Mouse (Mus musculus) urinary bladder, adult 2 months (tissue): ENCODE data around the gene Sept7. TPM values are rescaled to one million over a fixed set of nuclear protein-coding genes. Genes with fewer than 3 reads are reported as not detected.
"Not testable (repeated sequence)": the region's sequence is repeated elsewhere in the genome, so short reads cannot be mapped to it uniquely, and the experiment has no call there.

Experiments
- DNase-seq: peaks from one replicate; pipeline ENCODE4 v3.0.0; 2022; ENCODE audit warnings: low spot score
- polyA plus RNA-seq: library from polyadenylated mRNA; depleted of rRNA; stranded (reverse); fragments of >200 nt; gene quantifications from 2 replicates; pipeline ENCODE4 v1.2.3, GENCODE M21; 2012

Sept7 gene
- polyA plus RNA-seq, 1 experiment: 112 TPM

GRCm38 (mm10) chr9:25253478-25253824, 1.2 kb downstream of the Sept7 start:
- DNase-seq: no peak

GRCm38 (mm10) chr9:25260411-25260810, 8.2 kb downstream of the Sept7 start:
- no peak for DNase-seq

- DNase-seq: no peak
These were observed 8.7 kb downstream of the Sept7 start for GRCm38 (mm10) chr9:25260979-25261378.

- DNase-seq: no peak
These were observed 9.8 kb downstream of the Sept7 start for GRCm38 (mm10) chr9:25262087-25262486.

- DNase-seq: no peak
These were observed 13.6 kb downstream of the Sept7 start for GRCm38 (mm10) chr9:25265795-25266194.

GRCm38 (mm10) chr9:25267133-25267532, 14.9 kb downstream of the Sept7 start:
- no peak for DNase-seq

- no peak for DNase-seq
These were observed 15.3 kb downstream of the Sept7 start for GRCm38 (mm10) chr9:25267574-25267973.

- DNase-seq: no peak
These were observed 19.7 kb downstream of the Sept7 start for GRCm38 (mm10) chr9:25271902-25272301.

GRCm38 (mm10) chr9:25289796-25290195, 37.6 kb downstream of the Sept7 start:
- no peak for DNase-seq

- no peak for DNase-seq
These were observed 57.4 kb downstream of the Sept7 start for GRCm38 (mm10) chr9:25309505-25310182.

- no peak for DNase-seq
These were observed 62.1 kb downstream of the Sept7 start for GRCm38 (mm10) chr9:25314304-25314703.

- DNase-seq: no peak
These were observed 65.7 kb downstream of the Sept7 start for GRCm38 (mm10) chr9:25317827-25318505.

GRCm38 (mm10) chr9:25319676-25320075, 67.4 kb downstream of the Sept7 start:
- DNase-seq: not testable (repeated sequence)

- DNase-seq: no peak
These were observed 75.6 kb downstream of the Sept7 start for GRCm38 (mm10) chr9:25327727-25328370.

- DNase-seq: no peak
These were observed 76.9 kb downstream of the Sept7 start for GRCm38 (mm10) chr9:25328946-25329723.

- DNase-seq: no peak
These were observed 85.4 kb downstream of the Sept7 start for GRCm38 (mm10) chr9:25337436-25338198.

GRCm38 (mm10) chr9:25340412-25340811, 88.2 kb downstream of the Sept7 start:
- DNase-seq: no peak

GRCm38 (mm10) chr9:25353775-25354174, 101.5 kb downstream of the Sept7 start:
- no peak for DNase-seq

GRCm38 (mm10) chr9:25355806-25356205, 103.6 kb downstream of the Sept7 start:
- no peak for DNase-seq

- no peak for DNase-seq
These were observed 105.3 kb downstream of the Sept7 start for GRCm38 (mm10) chr9:25357589-25357988.

GRCm38 (mm10) chr9:25358018-25358417, 105.8 kb downstream of the Sept7 start:
- no peak for DNase-seq
